Mouse (Mus musculus) Patski (cell line): Measurements from ENCODE around the gene Kdelr2. TPM values are rescaled to one million over a fixed set of nuclear protein-coding genes. Genes with fewer than 3 reads are reported as not detected.
"Not testable (repeated sequence)": the region's sequence is repeated elsewhere in the genome, so short reads cannot be mapped to it uniquely, and the experiment has no call there.

ENCODE experiments used
- ATAC-seq: fragments of 100-300 bp; one replicate; pipeline ENCODE4 v1.8.0; 2021
- CTCF ChIA-PET: fragments of 350-600 bp; sonication (Branson Sonifier 250); formaldehyde crosslinking; loops from one replicate; lab custom pipeline; 2022; ENCODE audit warnings: inconsistent platforms; lab: Charles Lee
- POLR2A ChIA-PET: fragments of 350-600 bp; sonication (Branson Sonifier 250); formaldehyde crosslinking; loops from one replicate; lab custom pipeline; 2022; ENCODE audit warnings: antibody characterized with exemption, inconsistent platforms; lab: Charles Lee
- DNase-seq: peaks from one replicate; pipeline ENCODE4 v3.0.0-alpha.2; 2011; ENCODE audit warnings: low read depth, low spot score
- H3K27me3 ChIP-seq: fragments of 371-371 bp; one replicate; pipeline ENCODE4 v1.5.1; 2021
- CTCF ChIP-seq: fragments of 100-300 bp; IDR thresholded peaks from one replicate; pipeline ENCODE4 v1.5.1; 2021
- in situ Hi-C: fragments of 300-500 bp; cut with MboI; formaldehyde crosslinking; loops from 3 replicates; pipeline ENCODE4 v1.11.1; 2018; ENCODE audit warnings: low pct_unique_long_range_greater_than_20kb, mixed read lengths
- polyA plus RNA-seq: library from polyadenylated mRNA; unstranded; gene quantifications from one replicate; pipeline ENCODE4 v1.2.3, GENCODE M21; 2021

Gene Kdelr2
- polyA plus RNA-seq, 1 experiment from 2014 or later: 117 TPM

DNA sequence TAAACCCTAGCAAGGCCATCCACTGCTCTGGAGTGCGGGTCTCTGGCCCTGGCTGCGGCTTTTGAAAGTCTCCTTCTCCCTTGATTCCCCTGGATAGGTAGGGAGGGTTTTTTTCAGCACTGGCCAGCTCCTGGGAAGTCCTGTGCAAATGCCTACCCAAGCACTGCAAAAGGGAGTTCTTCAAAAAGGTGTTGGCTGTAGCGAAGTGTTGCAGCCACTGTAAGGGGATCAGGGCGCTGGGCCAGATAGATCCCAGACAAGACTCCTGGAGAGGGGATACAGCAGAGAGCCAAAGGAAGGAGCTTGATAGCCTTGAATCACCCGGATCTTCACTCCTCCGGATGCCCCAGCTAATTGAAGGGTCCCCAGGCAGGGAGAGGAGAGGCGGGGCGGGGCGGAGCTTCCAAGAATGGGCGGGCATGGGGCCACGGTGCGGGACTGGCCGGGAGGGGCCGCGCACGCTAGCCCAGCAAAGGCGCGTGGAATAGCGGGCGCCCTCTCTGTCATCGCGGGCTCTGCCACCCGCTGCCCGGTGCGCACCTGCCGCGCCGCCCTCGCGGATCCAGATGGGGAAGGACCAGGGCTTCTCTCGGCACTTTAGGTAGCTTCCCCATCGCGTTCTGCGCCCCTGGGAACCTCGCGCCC, 33.9 kb upstream of the Kdelr2 start:
- TF ChIP-seq CTCF: no peak
- CTCF ChIA-PET: interaction anchor here (0.8 to 1.1 kb wide), 2 partner anchors 10 to 176 kb away, joined by 3 read pairs; no protein-coding TSS in a partner anchor
- DNase-seq (no peak), ATAC-seq (no peak)
- POLR2A ChIA-PET: no interaction called here
- peaks cover 45% of the 10 kb centered on the region for H3K27me3 ChIP-seq
- in situ Hi-C loops: no loop called here

- TF ChIP-seq CTCF: no peak
- ChIA-PET CTCF (interaction anchor here (0.7 to 1.8 kb wide), 3 partner anchors 11 to 175 kb away, joined by 3 to 4 read pairs (median 3); no protein-coding TSS in a partner anchor), POLR2A (no interaction called here)
- in situ Hi-C loops: no loop called here
- no peak for DNase-seq
- no peak for ATAC-seq
- peaks cover 51% of the 10 kb centered on the region for H3K27me3 ChIP-seq
Observed at GRCm38 (mm10) chr5:143370416-143371145, 33.1 kb upstream of the Kdelr2 start.

- peaks cover 51% of the 10 kb centered on the region for H3K27me3 ChIP-seq
- DNase-seq (no peak), ATAC-seq (no peak)
- no peak for TF ChIP-seq CTCF
- in situ Hi-C loops: no loop called here
- CTCF ChIA-PET: interaction anchor here (0.7 to 1.8 kb wide), 2 partner anchors 12 to 24 kb away, joined by 3 to 4 read pairs; no protein-coding TSS in a partner anchor
- POLR2A ChIA-PET: no interaction called here
Observed at GRCm38 (mm10) chr5:143371146-143371510, 32.5 kb upstream of the Kdelr2 start.

GRCm38 (mm10) chr5:143372818-143373217, 30.8 kb upstream of the Kdelr2 start:
- ATAC-seq (peak; percentile 41), DNase-seq (no peak)
- H3K27me3 ChIP-seq: peaks cover 48% of the 10 kb centered on the region
- ChIA-PET CTCF (no interaction called here), POLR2A (no interaction called here)
- in situ Hi-C loops: no loop called here
- TF ChIP-seq CTCF: no peak

DNA sequence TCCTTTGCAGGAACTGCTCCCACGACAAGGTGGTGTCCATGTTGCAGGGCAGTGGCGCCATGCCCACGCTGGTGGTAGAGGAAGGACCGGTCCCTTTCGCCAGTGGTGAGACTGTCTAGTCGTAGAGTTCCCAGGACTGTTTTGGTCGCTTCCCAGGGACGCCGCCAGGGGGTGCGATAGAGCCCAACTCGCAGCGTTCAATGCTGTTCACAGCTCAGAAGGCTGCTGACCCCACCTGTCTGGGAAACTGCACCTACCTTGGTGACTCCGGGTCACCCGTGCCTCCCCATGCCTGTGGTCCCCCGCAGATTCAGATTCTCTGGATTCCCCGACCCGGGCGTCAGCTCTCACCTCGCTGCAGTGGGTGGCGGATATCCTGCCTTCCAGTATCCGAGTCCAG, 28.4 kb upstream of the Kdelr2 start:
- in situ Hi-C loops: no loop called here
- DNase-seq (no peak), ATAC-seq (no peak)
- no peak for TF ChIP-seq CTCF
- peaks cover 29% of the 10 kb centered on the region for H3K27me3 ChIP-seq
- ChIA-PET CTCF (interaction anchor here (0.9 to 2.5 kb wide), 10 partner anchors 11 to 51 kb away, joined by 3 to 11 read pairs (median 4); partner anchors contain the start of gene Kdelr2), POLR2A (no interaction called here)

DNA sequence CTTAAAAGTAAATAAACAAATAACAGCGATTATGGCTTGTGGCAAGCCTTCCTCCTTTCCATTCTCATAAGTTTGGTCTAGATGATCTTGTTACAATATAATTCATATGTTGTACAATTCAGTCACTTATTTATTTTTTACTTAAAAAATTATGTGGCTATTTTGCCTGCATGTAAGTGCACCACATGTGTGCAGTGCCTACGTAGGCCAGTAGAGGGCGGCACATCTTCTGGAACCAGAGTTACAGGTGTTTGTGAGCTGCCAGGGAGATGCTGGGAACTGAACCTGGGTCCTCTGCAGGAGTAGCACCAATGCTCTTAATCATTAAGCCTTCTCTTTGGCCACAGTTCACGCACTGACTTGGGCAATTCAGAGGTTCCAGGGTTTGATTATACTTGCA, 27.5 kb upstream of the Kdelr2 start:
- CTCF ChIA-PET: interaction anchor here (1.2 to 2.5 kb wide), 7 partner anchors 10 to 50 kb away, joined by 3 to 11 read pairs (median 5); partner anchors contain the start of gene Kdelr2
- POLR2A ChIA-PET: no interaction called here
- DNase-seq (no peak), ATAC-seq (no peak)
- H3K27me3 ChIP-seq: peaks cover 19% of the 10 kb centered on the region
- in situ Hi-C loops: no loop called here
- no peak for TF ChIP-seq CTCF

DNA sequence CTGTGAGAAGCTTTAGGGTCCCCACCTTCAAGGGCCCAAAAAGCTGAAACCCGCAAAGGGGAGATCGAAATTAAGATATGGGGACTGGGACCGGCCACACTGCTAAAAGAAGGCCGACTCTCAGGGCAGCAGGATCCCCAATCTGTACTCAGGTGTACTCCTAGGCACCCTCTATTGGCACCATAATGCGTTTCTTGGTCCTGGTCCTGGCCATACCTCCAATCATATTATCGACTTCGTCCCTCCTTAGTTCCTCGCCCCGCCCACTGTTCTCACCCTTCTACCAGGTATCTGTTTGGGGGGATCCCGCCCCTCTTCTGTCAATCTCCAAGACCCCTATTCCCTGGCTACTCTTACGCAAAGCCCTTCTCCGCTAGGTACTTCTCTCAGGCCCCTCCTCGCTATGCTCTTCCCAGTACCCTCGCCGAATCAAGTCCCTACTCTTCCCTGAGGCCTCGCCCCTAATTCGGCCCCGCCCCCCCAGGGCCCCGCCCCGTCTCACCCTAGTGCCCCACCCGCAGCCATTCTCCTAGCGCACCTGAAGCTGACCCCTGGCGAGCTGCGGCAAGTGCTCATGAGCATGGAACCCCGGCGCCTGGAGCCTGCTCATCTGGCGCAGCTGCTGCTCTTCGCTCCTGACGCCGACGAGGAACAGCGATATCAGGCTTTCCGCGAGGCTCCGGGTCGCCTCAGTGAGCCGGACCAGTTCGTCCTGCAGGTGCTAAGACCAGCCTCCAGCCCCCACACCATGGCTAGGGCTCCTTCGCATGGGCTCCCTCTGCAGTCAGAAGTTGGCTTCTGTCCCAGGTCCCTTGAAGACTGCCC, 16.6 kb upstream of the Kdelr2 start:
- peaks cover 13% of the 10 kb centered on the region for H3K27me3 ChIP-seq
- TF ChIP-seq CTCF: no peak
- no peak for DNase-seq
- ChIA-PET CTCF (interaction anchor here (1.7 kb wide), 1 partner anchor 12 kb away, joined by 5 read pairs; no protein-coding TSS in a partner anchor), POLR2A (interaction anchor here (0.7 kb wide), 1 partner anchor 10 kb away, joined by 3 read pairs; no protein-coding TSS in a partner anchor)
- no peak for ATAC-seq
- in situ Hi-C loops: no loop called here

- in situ Hi-C loops: no loop called here
- POLR2A ChIA-PET: no interaction called here
- no peak for DNase-seq
- CTCF ChIA-PET: no interaction called here
- TF ChIP-seq CTCF: no peak
- peaks cover under 1% of the 10 kb centered on the region for H3K27me3 ChIP-seq
- ATAC-seq: no peak
Observed at GRCm38 (mm10) chr5:143394184-143394583, 9.5 kb upstream of the Kdelr2 start.

- CTCF ChIA-PET, DNase-seq, POLR2A ChIA-PET, ATAC-seq, H3K27me3 ChIP-seq, in situ Hi-C loops: not testable (repeated sequence)
Observed at GRCm38 (mm10) chr5:143394966-143395365, 8.7 kb upstream of the Kdelr2 start.

GRCm38 (mm10) chr5:143395649-143396048, 8.0 kb upstream of the Kdelr2 start:
- no peaks in the 10 kb centered on the region for H3K27me3 ChIP-seq
- ChIA-PET POLR2A (no interaction called here), CTCF (no interaction called here)
- DNase-seq: no peak
- ATAC-seq: no peak
- peak; percentile 63 for TF ChIP-seq CTCF
- in situ Hi-C loops: no loop called here
